Mouse (Mus musculus): ENCODE measurements around the gene Clk3.

GRCm38 (mm10) chr9:57759289-57759688 lies 6.4 kb downstream of the Clk3 start:
- TF ChIP-seq CTCF (IDR thresholded peaks at IDR 0.05; ENCODE audit: control insufficient read depth, insufficient read depth, low read length), result peak; percentile 99
- no peak for TF ChIP-seq POLR2A (IDR thresholded peaks at IDR 0.05; ENCODE audit: borderline replicate concordance, control insufficient read depth, low read depth, low read length)

Measured in bone marrow, adult 2 months (tissue).